Mouse (Mus musculus): ENCODE measurements around the gene a.

a gene

DNA sequence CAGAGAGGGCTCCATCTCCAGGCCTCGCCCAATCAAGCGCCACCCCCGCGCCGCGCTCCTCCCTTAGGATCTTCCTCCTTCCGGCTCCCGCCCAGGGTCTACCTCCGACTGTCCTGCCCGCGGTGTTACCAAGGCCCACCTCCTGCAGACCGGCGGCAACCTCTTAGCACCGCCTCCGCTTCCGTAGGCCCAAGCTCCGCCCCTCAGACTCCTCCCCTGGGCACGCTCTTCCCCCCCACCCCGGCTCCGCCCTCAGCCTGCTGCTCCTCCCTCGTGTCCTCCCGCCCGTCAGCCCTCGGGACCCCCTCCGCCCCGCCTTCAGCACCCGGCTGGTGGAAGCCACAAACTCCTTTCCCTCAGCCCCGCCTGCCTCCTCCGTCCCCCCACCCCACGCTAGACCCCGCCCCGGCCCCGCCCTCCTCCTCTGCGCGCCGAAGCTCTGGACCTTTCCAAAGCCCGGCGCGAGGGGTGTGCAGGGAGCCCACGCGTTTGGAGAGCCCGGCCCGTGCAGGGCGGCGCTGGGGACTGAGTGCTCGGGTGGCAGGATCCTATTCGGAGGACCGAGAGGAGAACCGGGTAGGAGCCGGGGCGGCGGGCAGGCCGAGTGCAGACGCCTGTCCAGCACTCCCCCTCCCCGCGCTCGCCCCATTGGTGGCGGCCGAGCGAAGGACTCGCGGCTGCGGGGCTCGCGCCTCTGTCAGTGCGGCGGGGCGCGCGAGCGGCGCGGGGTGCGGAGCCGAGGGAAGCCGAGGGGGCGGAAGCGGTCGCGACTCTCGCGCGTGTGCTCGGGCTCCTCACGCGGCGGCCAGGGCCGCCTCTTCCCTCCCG lies at the start of gene a, which contains the start of gene Raly:
a (plus strand) TSS at position 747 of the 828 bp plus-strand sequence.
Raly (plus strand) TSS at position 441 of the 828 bp plus-strand sequence.
- peak; percentile 94 for DNase-seq

DNA sequence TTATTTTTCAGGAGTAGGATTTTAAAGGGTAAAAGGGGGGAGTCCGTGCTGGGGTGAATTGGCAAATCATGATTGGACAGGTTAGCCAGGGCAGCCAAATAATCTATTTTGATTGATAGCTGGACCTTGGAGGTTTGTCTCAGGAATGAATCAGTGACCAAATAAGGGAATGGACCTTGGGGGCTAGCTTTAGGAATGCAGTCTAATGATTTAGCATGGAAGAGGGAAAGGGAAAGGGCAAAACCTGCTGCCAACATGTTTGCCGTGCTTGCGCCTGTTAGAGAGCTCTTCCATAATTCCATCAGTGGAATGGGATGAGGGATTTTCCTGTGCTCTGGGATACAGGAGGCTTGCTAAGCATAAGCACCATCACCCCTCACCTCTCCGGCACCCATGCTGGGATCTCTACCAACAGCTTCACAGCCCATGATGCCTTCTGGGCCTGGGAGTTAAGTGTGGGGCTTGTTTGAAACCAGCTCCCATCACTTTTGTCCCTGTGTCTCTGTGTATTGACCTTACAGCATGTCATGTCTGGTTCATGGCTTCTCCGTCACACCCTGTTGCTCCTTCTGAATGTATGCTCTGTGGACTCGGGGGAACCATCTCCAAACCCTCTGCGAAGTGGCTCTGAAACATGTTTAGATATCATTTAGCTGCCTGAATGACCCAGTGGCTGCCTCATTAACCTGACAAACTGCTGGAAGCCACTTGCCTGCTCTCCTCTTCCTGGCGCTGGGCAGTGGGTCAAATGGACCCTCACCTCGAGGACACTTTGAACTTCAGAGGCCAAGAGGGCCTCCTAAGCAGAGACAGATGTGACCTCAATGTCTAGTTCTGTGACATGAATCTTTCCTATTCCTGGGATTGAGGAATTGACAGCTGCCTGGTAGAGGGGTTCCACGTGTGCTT lies 48.0 kb upstream of the a start:
- no peak for DNase-seq

- DNase-seq: no peak
These were observed 47.3 kb upstream of the a start for GRCm38 (mm10) chr2:154743915-154744314.

GRCm38 (mm10) chr2:154748383-154748782 lies 42.8 kb upstream of the a start:
- no peak for DNase-seq

GRCm38 (mm10) chr2:154749046-154750036 lies 41.9 kb upstream of the a start:
- peak; percentile 56 for DNase-seq

GRCm38 (mm10) chr2:154751924-154752323 lies 39.3 kb upstream of the a start:
- no peak for DNase-seq

DNA sequence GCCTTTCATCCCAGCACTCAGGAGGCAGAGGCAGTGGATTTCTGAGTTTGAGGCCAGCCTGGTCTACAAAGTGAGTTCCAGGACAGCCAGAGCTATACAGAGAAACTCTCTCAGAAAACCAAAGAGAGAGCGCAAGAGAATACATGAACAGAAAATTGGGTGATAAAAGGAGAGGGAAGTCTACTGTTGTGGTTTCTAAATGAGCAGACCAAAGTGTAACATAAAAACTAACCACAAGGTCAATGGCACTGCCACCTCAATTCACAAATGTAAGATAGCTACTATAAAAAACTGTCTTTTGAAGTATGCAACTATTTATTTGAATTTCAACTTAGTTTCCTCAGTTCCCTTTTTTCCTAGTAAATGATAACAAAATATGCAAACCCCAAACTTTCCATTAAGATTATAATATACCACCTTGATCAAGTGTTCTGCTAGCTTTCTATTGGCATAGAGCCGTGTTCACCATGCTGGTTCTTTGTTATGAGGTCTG lies 37.1 kb upstream of the a start:
- no peak for DNase-seq

- no peak for DNase-seq
These were observed 35.4 kb upstream of the a start for GRCm38 (mm10) chr2:154755791-154756190.

- no peak for DNase-seq
These were observed 33.5 kb upstream of the a start for GRCm38 (mm10) chr2:154757691-154758090.

- no peak for DNase-seq
These were observed 32.7 kb upstream of the a start for GRCm38 (mm10) chr2:154758454-154758853.

- no peak for DNase-seq
These were observed 28.0 kb upstream of the a start for GRCm38 (mm10) chr2:154763226-154763625.

DNA sequence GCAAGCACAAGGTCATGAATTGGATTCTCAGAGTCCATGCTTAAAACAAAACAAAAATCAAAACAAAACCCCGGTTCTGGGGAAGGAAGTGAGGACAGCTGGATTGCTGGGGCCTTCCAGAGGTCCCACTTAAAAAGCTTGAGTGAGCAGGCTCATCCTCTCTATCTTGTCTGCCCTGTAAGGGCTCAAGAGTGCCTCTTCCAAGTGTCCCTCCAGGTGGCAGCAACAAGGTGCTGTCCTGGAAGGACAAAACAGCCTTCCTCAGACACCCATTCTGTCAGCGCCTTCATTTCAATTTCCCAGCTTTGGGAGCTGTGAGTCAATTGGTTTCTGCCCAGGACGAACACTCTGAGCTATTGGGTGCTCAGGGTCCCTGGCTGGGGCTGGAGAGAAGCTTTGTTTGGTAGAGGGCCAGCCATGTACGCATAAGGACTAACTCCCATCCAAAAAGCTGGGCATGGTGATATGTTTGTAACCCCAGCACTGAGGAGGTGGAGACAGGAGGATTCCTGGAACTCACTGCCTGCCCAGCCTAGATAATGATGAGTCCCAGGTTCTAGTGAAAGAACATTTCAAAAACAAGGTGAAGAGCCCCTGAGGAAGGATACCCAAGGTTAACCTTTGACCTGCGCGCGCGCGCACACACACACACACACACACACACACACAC lies 26.2 kb upstream of the a start:
- DNase-seq: no peak

- DNase-seq: no peak
These were observed 25.6 kb upstream of the a start for GRCm38 (mm10) chr2:154765554-154766008.

- no peak for DNase-seq
These were observed 24.2 kb upstream of the a start for GRCm38 (mm10) chr2:154767051-154767450.

DNA sequence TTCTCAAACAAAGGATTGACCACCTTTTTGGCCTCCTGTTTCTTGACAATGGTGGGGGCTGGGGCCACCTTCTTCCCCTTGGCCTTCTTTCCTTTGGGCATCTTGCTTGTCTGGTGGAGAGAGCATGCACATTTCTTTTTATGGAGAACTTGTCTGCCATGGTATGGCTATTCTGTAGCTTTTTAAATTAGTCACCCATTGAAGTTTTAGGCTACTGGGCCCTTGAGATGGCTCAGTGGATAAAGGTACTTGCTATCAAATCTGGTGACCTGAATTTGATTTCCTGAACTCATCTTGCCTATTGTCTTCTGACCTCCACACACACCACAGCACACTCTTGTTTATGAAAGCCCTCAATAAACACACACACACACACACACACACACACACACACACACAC lies 21.3 kb upstream of the a start, which contains the start of gene Gm14214:
Gm14214 (minus strand) TSS at position 101 of the 400 bp plus-strand sequence.
- DNase-seq: no peak

DNA sequence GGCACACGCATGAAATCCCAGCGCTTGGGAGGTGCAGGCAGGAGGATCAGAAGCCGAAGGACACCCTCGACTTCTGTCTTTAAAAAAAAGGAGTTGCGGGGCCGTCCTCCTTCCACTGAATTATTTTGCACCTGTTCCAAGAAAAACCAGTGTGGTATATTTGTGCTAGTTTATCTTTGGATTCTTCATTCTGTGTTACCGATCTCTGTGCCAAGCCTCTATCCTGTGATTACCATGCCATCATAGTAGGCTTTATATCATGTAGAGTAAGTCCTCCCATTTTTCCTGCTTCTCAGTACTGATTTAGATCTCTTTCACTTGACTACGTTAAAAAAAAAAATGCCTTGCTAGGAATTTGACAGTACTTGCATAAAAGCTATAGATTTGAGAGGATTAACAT lies 19.6 kb upstream of the a start:
- DNase-seq: no peak

DNA sequence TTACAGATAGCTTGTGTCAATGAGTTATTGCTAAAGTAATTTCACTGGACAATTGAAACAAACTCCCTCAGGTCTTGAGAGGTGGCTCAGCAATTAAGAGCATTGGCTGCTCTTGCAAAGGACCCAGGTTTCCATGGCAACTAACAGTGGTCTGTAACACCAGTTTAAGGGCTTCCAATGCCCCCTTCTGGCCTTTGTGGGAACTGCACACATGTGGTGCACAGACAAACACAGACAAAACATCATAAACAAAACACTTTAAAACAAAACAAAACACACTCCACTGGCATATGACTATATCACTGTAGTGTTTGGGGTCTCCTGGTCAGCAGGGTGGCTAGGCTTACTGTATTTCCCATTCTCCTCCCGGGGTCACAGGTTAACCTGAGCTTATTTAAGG lies 17.2 kb upstream of the a start:
- DNase-seq: peak; percentile 52

DNA sequence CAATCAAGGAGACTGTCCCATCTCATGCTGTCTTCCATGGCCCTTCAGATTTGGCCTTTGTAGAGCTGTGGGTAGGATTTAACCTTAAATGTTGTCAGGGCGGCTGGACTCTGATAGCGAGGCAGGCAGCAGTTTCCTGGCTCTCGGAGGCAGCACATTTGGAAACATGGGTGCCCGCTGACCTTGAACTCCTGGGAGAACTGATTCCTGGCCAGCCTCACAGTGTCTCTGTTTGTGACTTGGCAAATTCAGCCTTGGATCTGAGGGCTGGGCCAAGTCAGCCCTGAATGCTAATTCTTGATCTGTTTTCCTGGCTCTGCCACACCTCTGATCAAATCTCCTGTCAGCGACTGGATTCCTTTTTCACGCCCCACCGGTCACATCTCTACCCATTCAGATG lies 14.7 kb upstream of the a start:
- DNase-seq: no peak

DNA sequence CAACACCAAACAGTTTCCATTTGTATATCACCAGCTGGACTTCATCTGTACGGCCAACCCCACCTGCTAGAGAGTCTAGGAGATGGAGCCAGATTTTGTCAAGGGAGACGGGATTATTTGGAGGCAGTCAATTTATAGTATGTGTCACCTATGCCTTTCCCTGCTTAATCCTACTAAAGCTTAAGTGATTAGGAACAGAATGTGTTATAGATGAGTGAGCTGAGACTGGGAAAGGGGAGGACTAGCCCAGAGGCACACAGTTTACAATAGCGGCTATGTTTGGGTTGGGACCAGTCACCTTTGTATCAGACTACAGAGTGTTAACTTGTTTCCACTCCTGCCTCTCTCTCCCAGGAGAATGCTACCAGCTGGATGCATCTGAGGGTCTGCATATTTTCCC lies 11.6 kb upstream of the a start:
- no peak for DNase-seq

- DNase-seq: no peak
These were observed 8.8 kb upstream of the a start for GRCm38 (mm10) chr2:154782361-154782760.

GRCm38 (mm10) chr2:154782856-154783650 lies 8.1 kb upstream of the a start:
- DNase-seq: no peak
